In genomic region chr5:143270151-143270519, GRCm38 (mm10) we compare ENCODE assay signal across 8 mouse cellular contexts. TPM values are rescaled to one million over a fixed set of nuclear protein-coding genes. Genes with fewer than 3 reads are reported as not detected.
DNase-seq lines count a peak whose midpoint lies in the region; ATAC-seq and TF ChIP-seq lines count a peak whose summit lies in the region.

No protein-coding gene starts in this region.

- peak overlapping the region; percentile 42; the same call in 1 of the 2 replicates for H3K9ac ChIP-seq in liver, embryonic 14.5 days (replicated peaks)
- H3K9ac ChIP-seq in stomach, postnatal 0 days (ENCODE audit: low read length): peak overlapping the region; percentile 83

- H3K27ac ChIP-seq in thymus, adult 2 months (ENCODE audit: control insufficient read depth, insufficient read depth, low read length): no peak overlapping the region
- no peak overlapping the region for H3K27ac ChIP-seq in liver, embryonic 14.5 days
- H3K27ac ChIP-seq in stomach, postnatal 0 days (replicated peaks): peak overlapping the region; percentile 77; the same call in 1 of the 2 replicates

- H3K36me3 ChIP-seq in erythroblast, embryonic 14.5 days (ENCODE audit: control insufficient read depth): no peaks in the 10 kb centered on the region
- H3K36me3 ChIP-seq in thymus, adult 2 months (ENCODE audit: control insufficient read depth, insufficient read depth, low read length): no peaks in the 10 kb centered on the region
- no peaks in the 10 kb centered on the region for H3K36me3 ChIP-seq in liver, embryonic 14.5 days (replicated peaks; ENCODE audit: control insufficient read depth, insufficient read depth, low read depth)
- no peaks in the 10 kb centered on the region for H3K36me3 ChIP-seq in stomach, postnatal 0 days (ENCODE audit: control insufficient read depth, insufficient read depth, low read length)

- ATAC-seq in erythroblast, adult 5-6 weeks (replicated peaks; ENCODE audit: low FRiP score, poor library complexity, severe bottlenecking): no peak
- 0 out of 2 replicates have a peak, but pooled peaks have one; percentile 13 for ATAC-seq in liver, embryonic 14.5 days (ENCODE audit: insufficient read depth)
- peak; percentile 11; the same call in 1 of the 2 replicates for ATAC-seq in stomach, postnatal 0 days (ENCODE audit: low FRiP score, low TSS enrichment)

- H3K4me2 ChIP-seq in liver, embryonic 14.5 days (ENCODE audit: low read depth): peak overlapping the region; percentile 59
- H3K4me2 ChIP-seq in stomach, postnatal 0 days (replicated peaks; ENCODE audit: low read depth): peak overlapping the region; percentile 97

- no peak for TF ChIP-seq POLR2A in thymus, adult 2 months (IDR thresholded peaks at IDR 0.05; ENCODE audit: control insufficient read depth, extremely low read depth, insufficient read depth, low read length, poor library complexity)

- H3K4me3 ChIP-seq in erythroblast, embryonic 14.5 days (replicated peaks): peak overlapping the region; percentile 65
- H3K4me3 ChIP-seq in thymus, adult 2 months (ENCODE audit: control insufficient read depth, insufficient read depth, low read length): peak overlapping the region; percentile 65
- peak overlapping the region; percentile 57 to 67 for H3K4me3 ChIP-seq in liver, embryonic 14.5 days (ENCODE audit: insufficient read depth in 1 of 2, low read depth in 2 of 2, low read length in 2 of 2)
- peak overlapping the region; percentile 88 for H3K4me3 ChIP-seq in stomach, postnatal 0 days (ENCODE audit: low read depth, low read length)

- 10% methylated on average over 12 of the region's 12 CpGs for WGBS in thymus, adult 2 months
- WGBS in liver, embryonic 14.5 days (ENCODE audit: insufficient replicate concordance): 5% methylated on average over 12 of the region's 12 CpGs
- 3% methylated on average over 12 of the region's 12 CpGs for WGBS in stomach, postnatal 0 days

- no peak for TF ChIP-seq EP300 in liver, embryonic 14.5 days (IDR thresholded peaks at IDR 0.05; ENCODE audit: low read depth)
- TF ChIP-seq EP300 in stomach, postnatal 0 days (optimal IDR thresholded peaks at IDR 0.05): no peak

- DNase-seq in thymus, adult 2 months: no peak
- no peak for DNase-seq in thymus, postnatal 14 days
- no peak for DNase-seq in liver, embryonic 14.5 days (ENCODE audit: low read depth in 3 of 3, low spot score in 3 of 3)
- DNase-seq in stomach, postnatal 0 days (ENCODE audit: low spot score): no peak
- DNase-seq in c-Kit-positive CD71-positive TER-119-positive erythroid progenitor cells, embryonic 14.5 days (ENCODE audit: low spot score): no peak
- DNase-seq in left cerebral cortex, adult 9 months (ENCODE audit: low spot score in 2 of 2): no peak

- H3K27me3 ChIP-seq in erythroblast, embryonic 14.5 days (ENCODE audit: control insufficient read depth): peaks cover 31% of the 10 kb centered on the region
- H3K27me3 ChIP-seq in thymus, adult 2 months (ENCODE audit: control insufficient read depth, insufficient read depth, low read length): no peaks in the 10 kb centered on the region; the same call in 1 of the 2 replicates
- H3K27me3 ChIP-seq in liver, embryonic 14.5 days (ENCODE audit: control insufficient read depth, insufficient read depth, low read length): no peaks in the 10 kb centered on the region; the same call in 1 of the 2 replicates
- H3K27me3 ChIP-seq in stomach, postnatal 0 days (ENCODE audit: control insufficient read depth, insufficient read depth, low read length): no peaks in the 10 kb centered on the region

- no peaks in the 10 kb centered on the region for H3K9me3 ChIP-seq in erythroblast, embryonic 14.5 days (ENCODE audit: control insufficient read depth, low read length)
- no peaks in the 10 kb centered on the region for H3K9me3 ChIP-seq in liver, embryonic 14.5 days (ENCODE audit: control insufficient read depth, low read length)
- no peaks in the 10 kb centered on the region for H3K9me3 ChIP-seq in stomach, postnatal 0 days (ENCODE audit: control insufficient read depth, low read length)

- peaks cover 12% of the 10 kb centered on the region for H3K4me1 ChIP-seq in erythroblast, embryonic 14.5 days (ENCODE audit: control insufficient read depth)
- H3K4me1 ChIP-seq in thymus, adult 2 months (replicated peaks; ENCODE audit: control insufficient read depth, insufficient read depth, low read length): peaks cover 14% of the 10 kb centered on the region
- H3K4me1 ChIP-seq in liver, embryonic 14.5 days (replicated peaks; ENCODE audit: control insufficient read depth in 2 of 2, insufficient read depth in 2 of 2, low read length in 1 of 2): 0 out of 4 replicates have a peak, but pooled peaks cover 0 to 3% of the 10 kb centered on the region in 2 experiments
- H3K4me1 ChIP-seq in stomach, postnatal 0 days (replicated peaks; ENCODE audit: control insufficient read depth, insufficient read depth): no peaks in the 10 kb centered on the region

- TF ChIP-seq CTCF in thymus, adult 2 months (IDR thresholded peaks at IDR 0.05; ENCODE audit: borderline replicate concordance, control insufficient read depth, extremely low read depth, insufficient read depth, low read length, poor library complexity): no peak
- no peak for TF ChIP-seq CTCF in liver, embryonic 14.5 days (IDR thresholded peaks at IDR 0.05; ENCODE audit: low read depth)
- TF ChIP-seq CTCF in stomach, postnatal 0 days (IDR thresholded peaks at IDR 0.05; ENCODE audit: low read depth): no peak

RNA-seq across cellular contexts. Expression of gene Zfp316, which starts 0.3 kb away (rescaled TPM):
- polyA plus RNA-seq in erythroblast, embryonic 14.5 days (2012): 0.02 TPM in 2 replicates
- not detected in 2 replicates for total RNA-seq in erythroblast, adult 5-6 weeks (2015; ENCODE audit: low replicate concordance)
- 0.28 and 0.51 TPM in 2 replicates for total RNA-seq in erythroblast, adult 5-6 weeks (2017; ENCODE audit: low replicate concordance)
- 3.6 and 4.0 TPM in 2 replicates for polyA plus RNA-seq in thymus, adult 2 months (2012; rRNA removed)
- 0.28 and 0.33 TPM in 2 replicates for polyA plus RNA-seq in liver, embryonic 14.5 days (2012; rRNA removed)
- 0.05 and 0.10 TPM in 2 replicates for polyA plus RNA-seq in liver, embryonic 14.5 days (2014; fragmentation: Nextera tagmentation; extraction: Ambion mirVana)
- 1.4 and 1.7 TPM in 2 replicates for polyA plus RNA-seq in stomach, postnatal 0 days (2015; fragmentation: Nextera tagmentation; extraction: Ambion mirVana)

RNA-seq across cellular contexts. Expression of gene Zfp853, which starts 23.3 kb away (rescaled TPM):
- polyA plus RNA-seq in erythroblast, embryonic 14.5 days (2012): 0.01 TPM in 1 of 2 replicates, not detected in the other
- total RNA-seq in erythroblast, adult 5-6 weeks (2015; ENCODE audit: low replicate concordance): not detected in 2 replicates
- not detected in 2 replicates for total RNA-seq in erythroblast, adult 5-6 weeks (2017; ENCODE audit: low replicate concordance)
- 0.96 and 1.0 TPM in 2 replicates for polyA plus RNA-seq in thymus, adult 2 months (2012; rRNA removed)
- 0.10 and 0.11 TPM in 2 replicates for polyA plus RNA-seq in liver, embryonic 14.5 days (2012; rRNA removed)
- polyA plus RNA-seq in liver, embryonic 14.5 days (2014; fragmentation: Nextera tagmentation; extraction: Ambion mirVana): not detected in 2 replicates
- 0.06 TPM in 2 replicates for polyA plus RNA-seq in stomach, postnatal 0 days (2015; fragmentation: Nextera tagmentation; extraction: Ambion mirVana)

RNA-seq across cellular contexts. Expression of gene Zfp12, which starts 35.2 kb away (rescaled TPM):
- polyA plus RNA-seq in erythroblast, embryonic 14.5 days (2012): 0.02 TPM in 2 replicates
- total RNA-seq in erythroblast, adult 5-6 weeks (2015; ENCODE audit: low replicate concordance): 0.58 and 2.1 TPM in 2 replicates
- 0.70 and 1.5 TPM in 2 replicates for total RNA-seq in erythroblast, adult 5-6 weeks (2017; ENCODE audit: low replicate concordance)
- 24.8 and 32.9 TPM in 2 replicates for polyA plus RNA-seq in thymus, adult 2 months (2012; rRNA removed)
- polyA plus RNA-seq in liver, embryonic 14.5 days (2012; rRNA removed): 2.3 and 2.6 TPM in 2 replicates
- polyA plus RNA-seq in liver, embryonic 14.5 days (2014; fragmentation: Nextera tagmentation; extraction: Ambion mirVana): 1.8 and 2.3 TPM in 2 replicates
- 4.2 and 4.5 TPM in 2 replicates for polyA plus RNA-seq in stomach, postnatal 0 days (2015; fragmentation: Nextera tagmentation; extraction: Ambion mirVana)

RNA-seq across cellular contexts. Expression of gene Spdye4a, which starts 43.4 kb away (rescaled TPM):
- 0.02 TPM in 1 of 2 replicates, not detected in the other for polyA plus RNA-seq in erythroblast, embryonic 14.5 days (2012)
- total RNA-seq in erythroblast, adult 5-6 weeks (2015; ENCODE audit: low replicate concordance): not detected in 2 replicates
- total RNA-seq in erythroblast, adult 5-6 weeks (2017; ENCODE audit: low replicate concordance): not detected in 2 replicates
- not detected in 2 replicates for polyA plus RNA-seq in thymus, adult 2 months (2012; rRNA removed)
- polyA plus RNA-seq in liver, embryonic 14.5 days (2012; rRNA removed): not detected in 2 replicates
- polyA plus RNA-seq in liver, embryonic 14.5 days (2014; fragmentation: Nextera tagmentation; extraction: Ambion mirVana): not detected in 2 replicates
- polyA plus RNA-seq in stomach, postnatal 0 days (2015; fragmentation: Nextera tagmentation; extraction: Ambion mirVana): 0.05 TPM in 1 of 2 replicates, not detected in the other

RNA-seq across cellular contexts. Expression of gene E130309D02Rik, which starts 45.0 kb away (rescaled TPM):
- polyA plus RNA-seq in erythroblast, embryonic 14.5 days (2012): 9.0 and 10.0 TPM in 2 replicates
- 7.1 and 11.3 TPM in 2 replicates for total RNA-seq in erythroblast, adult 5-6 weeks (2015; ENCODE audit: low replicate concordance)
- total RNA-seq in erythroblast, adult 5-6 weeks (2017; ENCODE audit: low replicate concordance): 4.3 and 4.6 TPM in 2 replicates
- 65.3 and 83.7 TPM in 2 replicates for polyA plus RNA-seq in thymus, adult 2 months (2012; rRNA removed)
- 12.7 and 14.1 TPM in 2 replicates for polyA plus RNA-seq in liver, embryonic 14.5 days (2012; rRNA removed)
- 13.7 and 17.2 TPM in 2 replicates for polyA plus RNA-seq in liver, embryonic 14.5 days (2014; fragmentation: Nextera tagmentation; extraction: Ambion mirVana)
- 15.7 and 18.5 TPM in 2 replicates for polyA plus RNA-seq in stomach, postnatal 0 days (2015; fragmentation: Nextera tagmentation; extraction: Ambion mirVana)
